Mouse (Mus musculus): ENCODE results near the gene 0610040J01Rik. TPM values are rescaled to one million over a fixed set of nuclear protein-coding genes. Genes with fewer than 3 reads are reported as not detected.

0610040J01Rik gene
- polyA plus RNA-seq, 1 experiment from 2014 or later, result 11.8 TPM

DNA sequence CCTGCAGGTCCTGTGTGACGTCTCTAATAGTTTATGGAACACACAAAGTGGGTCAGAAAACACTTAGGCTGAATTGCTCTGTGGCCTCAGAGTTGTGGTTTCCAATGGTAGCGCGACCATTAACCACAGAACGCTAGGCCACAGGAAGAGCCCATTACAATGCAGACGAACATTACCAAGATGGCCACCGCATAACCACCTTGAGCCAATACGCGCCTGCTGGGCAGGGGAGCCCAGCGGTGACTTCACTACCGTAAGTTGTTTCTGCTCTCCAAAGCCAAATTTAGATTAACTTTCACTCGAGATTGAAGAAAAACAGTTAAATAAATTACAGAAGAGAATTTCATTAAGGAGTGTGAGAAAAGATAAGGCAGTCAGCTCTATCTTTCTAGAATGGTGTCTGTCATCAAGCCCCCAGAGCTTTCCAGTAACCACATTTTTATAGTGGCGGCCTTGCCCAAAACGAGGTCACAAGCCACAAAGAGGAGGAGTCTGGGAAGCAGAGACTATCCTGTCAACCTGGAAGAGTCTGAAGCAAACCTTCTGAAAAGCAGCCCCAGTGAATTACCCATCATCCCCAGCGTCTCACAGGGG, 113.0 kb downstream of the 0610040J01Rik start:
- Histone ChIP-seq H3K4me2 (no peak overlapping the region), H3K36me3 (ENCODE audit: control insufficient read depth, insufficient read depth, low read length) (peaks cover 3% of the 10 kb centered on the region; the same call in 1 of the 2 replicates), H3K9ac (ENCODE audit: low read depth, low read length) (no peak overlapping the region), H3K4me3 (ENCODE audit: low read depth, low read length) (no peak overlapping the region), H3K27me3 (replicated peaks; ENCODE audit: control insufficient read depth, insufficient read depth, low read length) (no peaks in the 10 kb centered on the region), H3K9me3 (ENCODE audit: control insufficient read depth, low read length) (no peaks in the 10 kb centered on the region), H3K4me1 (replicated peaks; ENCODE audit: control insufficient read depth, insufficient read depth, low read length) (peaks cover 2% of the 10 kb centered on the region; the same call in 1 of the 2 replicates), H3K27ac (ENCODE audit: low read depth, low read length) (no peak overlapping the region)
- ATAC-seq (replicated peaks; ENCODE audit: low FRiP score), result no peak
- DNase-seq (ENCODE audit: low spot score), result no peak
- 65% methylated on average over 14 of the region's 14 CpGs for WGBS

DNA sequence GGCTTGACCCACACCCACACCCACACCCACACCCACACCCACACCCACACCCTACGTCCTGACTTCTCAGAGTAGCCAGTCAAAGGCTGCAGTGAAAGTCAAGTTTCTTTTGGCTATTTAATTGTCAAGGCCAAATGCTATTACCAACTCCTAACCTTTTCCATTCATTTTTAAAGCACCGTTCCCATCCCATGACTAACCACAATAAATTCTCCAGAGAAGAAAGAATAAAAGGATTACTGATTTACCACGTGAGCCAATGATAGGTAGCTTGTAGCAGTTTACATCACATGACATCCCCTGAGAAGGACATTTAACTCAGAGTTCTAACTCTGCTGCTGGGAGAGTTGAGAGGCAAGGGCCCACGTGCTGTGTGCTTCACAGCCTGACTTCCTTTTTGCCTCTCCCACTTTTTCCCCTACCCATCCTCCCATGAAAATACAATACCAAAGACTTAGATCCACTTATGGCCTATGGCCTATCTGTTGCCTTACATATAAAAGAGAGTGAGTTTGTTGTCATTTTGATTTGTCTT, 118.7 kb downstream of the 0610040J01Rik start:
- H3K9ac ChIP-seq (ENCODE audit: low read depth, low read length), result no peak overlapping the region
- no peaks in the 10 kb centered on the region for H3K27me3 ChIP-seq (replicated peaks; ENCODE audit: control insufficient read depth, insufficient read depth, low read length)
- WGBS, result 69% methylated on average over 4 of the region's 4 CpGs
- no peak overlapping the region for H3K27ac ChIP-seq (ENCODE audit: low read depth, low read length)
- peaks cover 3% of the 10 kb centered on the region; the same call in 1 of the 2 replicates for H3K36me3 ChIP-seq (ENCODE audit: control insufficient read depth, insufficient read depth, low read length)
- no peak for DNase-seq (ENCODE audit: low spot score)
- peaks cover 3% of the 10 kb centered on the region; the same call in 1 of the 2 replicates for H3K4me1 ChIP-seq (replicated peaks; ENCODE audit: control insufficient read depth, insufficient read depth, low read length)
- no peak overlapping the region for H3K4me3 ChIP-seq (ENCODE audit: low read depth, low read length)
- no peaks in the 10 kb centered on the region for H3K9me3 ChIP-seq (ENCODE audit: control insufficient read depth, low read length)
- no peak overlapping the region for H3K4me2 ChIP-seq
- no peak for ATAC-seq (replicated peaks; ENCODE audit: low FRiP score)

DNA sequence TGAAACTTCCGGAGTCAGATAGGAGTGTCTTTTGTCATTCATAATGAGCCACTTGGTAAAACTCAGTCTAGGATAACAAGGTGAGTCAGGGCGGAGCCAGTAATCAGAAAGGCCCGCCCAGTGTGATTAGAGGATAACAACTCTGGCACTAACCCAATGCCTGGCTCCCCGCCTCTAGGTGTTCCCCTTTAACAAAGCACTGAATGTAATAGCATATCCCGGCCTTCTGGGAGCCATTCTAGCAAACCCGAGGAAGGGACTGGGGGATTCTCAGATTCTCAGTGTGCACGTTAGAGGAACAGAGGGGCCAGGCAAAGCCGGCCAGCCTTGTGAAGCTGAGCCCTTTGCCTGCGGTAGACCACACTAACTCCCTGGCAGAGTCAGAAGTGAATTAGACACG, 120.7 kb downstream of the 0610040J01Rik start:
- peaks cover 3% of the 10 kb centered on the region; the same call in 1 of the 2 replicates for H3K4me1 ChIP-seq (replicated peaks; ENCODE audit: control insufficient read depth, insufficient read depth, low read length)
- H3K36me3 ChIP-seq (ENCODE audit: control insufficient read depth, insufficient read depth, low read length), result no peaks in the 10 kb centered on the region
- no peak overlapping the region for H3K4me3 ChIP-seq (ENCODE audit: low read depth, low read length)
- H3K27me3 ChIP-seq (replicated peaks; ENCODE audit: control insufficient read depth, insufficient read depth, low read length), result no peaks in the 10 kb centered on the region
- H3K9me3 ChIP-seq (ENCODE audit: control insufficient read depth, low read length), result no peaks in the 10 kb centered on the region
- H3K27ac ChIP-seq (ENCODE audit: low read depth, low read length), result no peak overlapping the region
- DNase-seq (ENCODE audit: low spot score), result no peak
- no peak overlapping the region for H3K4me2 ChIP-seq
- WGBS, result 59% methylated on average over 10 of the region's 10 CpGs
- no peak overlapping the region for H3K9ac ChIP-seq (ENCODE audit: low read depth, low read length)
- ATAC-seq (replicated peaks; ENCODE audit: low FRiP score), result no peak

DNA sequence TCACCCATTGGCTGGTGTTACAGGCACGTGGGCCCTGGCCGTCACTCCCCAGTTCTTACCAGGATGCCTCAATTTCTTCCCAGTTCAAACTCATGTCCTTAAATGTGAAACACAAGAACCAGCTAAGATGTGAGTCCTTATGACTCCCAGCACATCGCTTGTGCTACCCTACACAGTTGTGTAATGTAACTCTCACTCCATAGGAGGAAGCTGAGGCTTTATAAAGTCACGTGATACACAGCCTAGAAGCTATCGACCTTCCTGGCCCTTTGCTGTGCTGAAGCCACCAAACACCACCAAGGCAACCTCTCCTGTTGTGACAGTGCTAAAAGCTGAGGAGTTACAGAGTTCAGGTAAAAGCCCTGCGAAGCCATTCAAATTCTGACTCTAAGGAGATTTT, 123.4 kb downstream of the 0610040J01Rik start:
- no peak overlapping the region for H3K9ac ChIP-seq (ENCODE audit: low read depth, low read length)
- H3K9me3 ChIP-seq (ENCODE audit: control insufficient read depth, low read length), result no peaks in the 10 kb centered on the region
- H3K27me3 ChIP-seq (replicated peaks; ENCODE audit: control insufficient read depth, insufficient read depth, low read length), result no peaks in the 10 kb centered on the region
- DNase-seq (ENCODE audit: low spot score) (no peak), ATAC-seq (replicated peaks; ENCODE audit: low FRiP score) (no peak)
- peaks cover 3% of the 10 kb centered on the region for H3K4me1 ChIP-seq (replicated peaks; ENCODE audit: control insufficient read depth, insufficient read depth, low read length)
- no peak overlapping the region for H3K27ac ChIP-seq (ENCODE audit: low read depth, low read length)
- no peaks in the 10 kb centered on the region for H3K36me3 ChIP-seq (ENCODE audit: control insufficient read depth, insufficient read depth, low read length)
- H3K4me3 ChIP-seq (ENCODE audit: low read depth, low read length), result no peak overlapping the region
- H3K4me2 ChIP-seq, result no peak overlapping the region
- WGBS, result 74% methylated on average over 6 of the region's 6 CpGs

DNA sequence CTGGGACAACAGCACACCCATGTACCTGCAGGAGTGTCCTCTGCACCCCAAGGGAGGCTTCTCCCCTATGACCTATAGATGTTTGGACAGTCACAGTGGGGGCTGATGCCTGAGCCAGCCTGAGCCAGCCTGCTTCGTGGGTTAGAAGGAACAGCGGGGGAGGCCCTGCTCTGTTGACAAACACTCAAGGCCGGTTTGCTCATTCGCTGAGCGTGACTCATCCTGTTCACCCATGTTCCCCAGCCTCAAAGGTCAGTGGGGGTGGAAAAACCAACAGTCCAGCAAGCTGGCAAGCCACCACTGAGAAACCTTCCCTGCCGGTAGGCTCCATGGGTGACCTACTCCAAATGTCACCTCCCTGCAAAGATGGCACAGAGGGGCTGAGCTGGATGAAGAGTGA, 124.6 kb downstream of the 0610040J01Rik start:
- no peak overlapping the region for H3K4me3 ChIP-seq (ENCODE audit: low read depth, low read length)
- ATAC-seq (replicated peaks; ENCODE audit: low FRiP score) (peak; percentile 77), DNase-seq (ENCODE audit: low spot score) (no peak)
- no peak overlapping the region for H3K9ac ChIP-seq (ENCODE audit: low read depth, low read length)
- no peak overlapping the region; the same call in 1 of the 2 replicates for H3K27ac ChIP-seq (ENCODE audit: low read depth, low read length)
- H3K36me3 ChIP-seq (ENCODE audit: control insufficient read depth, insufficient read depth, low read length), result no peaks in the 10 kb centered on the region
- H3K9me3 ChIP-seq (ENCODE audit: control insufficient read depth, low read length), result no peaks in the 10 kb centered on the region
- H3K4me2 ChIP-seq, result no peak overlapping the region
- H3K27me3 ChIP-seq (replicated peaks; ENCODE audit: control insufficient read depth, insufficient read depth, low read length), result no peaks in the 10 kb centered on the region
- WGBS, result 56% methylated on average over 6 of the region's 6 CpGs
- peaks cover 3% of the 10 kb centered on the region for H3K4me1 ChIP-seq (replicated peaks; ENCODE audit: control insufficient read depth, insufficient read depth, low read length)

DNA sequence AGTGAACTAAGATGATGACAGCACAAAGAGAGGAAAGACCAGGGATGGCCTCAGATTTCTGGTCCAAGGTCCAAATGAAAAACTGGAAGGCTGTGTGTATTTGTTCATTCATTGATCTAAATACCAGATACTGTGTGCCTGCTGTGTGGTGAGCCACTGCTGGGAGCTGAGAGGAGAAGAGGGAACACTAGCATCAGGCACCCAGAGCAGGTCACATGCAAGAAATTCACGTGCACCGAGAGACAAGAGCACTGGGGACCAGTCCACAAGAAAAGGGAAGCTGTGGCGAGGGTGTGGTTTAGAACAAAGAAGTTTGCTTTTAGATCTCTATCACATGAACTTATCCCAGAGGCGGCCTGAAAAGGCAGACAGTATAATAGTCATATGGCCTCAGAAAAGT, 126.4 kb downstream of the 0610040J01Rik start:
- H3K9me3 ChIP-seq (ENCODE audit: control insufficient read depth, low read length), result no peaks in the 10 kb centered on the region
- no peaks in the 10 kb centered on the region for H3K27me3 ChIP-seq (replicated peaks; ENCODE audit: control insufficient read depth, insufficient read depth, low read length)
- no peak overlapping the region for H3K4me3 ChIP-seq (ENCODE audit: low read depth, low read length)
- no peak for DNase-seq (ENCODE audit: low spot score)
- no peaks in the 10 kb centered on the region; the same call in none of the 2 replicates for H3K4me1 ChIP-seq (replicated peaks; ENCODE audit: control insufficient read depth, insufficient read depth, low read length)
- H3K4me2 ChIP-seq, result no peak overlapping the region
- 20% methylated on average over 4 of the region's 4 CpGs for WGBS
- ATAC-seq (replicated peaks; ENCODE audit: low FRiP score), result no peak
- no peaks in the 10 kb centered on the region for H3K36me3 ChIP-seq (ENCODE audit: control insufficient read depth, insufficient read depth, low read length)
- no peak overlapping the region for H3K9ac ChIP-seq (ENCODE audit: low read depth, low read length)
- H3K27ac ChIP-seq (ENCODE audit: low read depth, low read length), result no peak overlapping the region

DNA sequence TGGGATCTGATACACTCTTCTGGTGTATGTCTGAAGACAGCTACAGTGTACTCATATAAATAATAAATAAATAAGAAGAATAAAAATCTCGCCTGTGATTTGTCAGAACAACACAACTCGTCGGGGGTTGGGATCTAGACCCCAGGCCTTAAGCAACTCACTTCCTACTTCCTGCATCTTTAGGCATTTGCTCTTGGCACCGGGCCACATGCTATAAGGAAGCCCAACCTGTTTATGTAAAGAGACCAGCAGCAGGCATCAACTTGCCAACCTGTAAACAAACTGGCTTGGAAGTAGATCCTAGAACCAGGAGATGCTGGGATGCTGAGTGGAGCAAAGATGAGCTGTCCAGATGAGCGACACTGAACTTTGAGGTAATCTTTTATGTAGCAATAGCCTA, 129.7 kb downstream of the 0610040J01Rik start:
- no peak for ATAC-seq (replicated peaks; ENCODE audit: low FRiP score)

DNA sequence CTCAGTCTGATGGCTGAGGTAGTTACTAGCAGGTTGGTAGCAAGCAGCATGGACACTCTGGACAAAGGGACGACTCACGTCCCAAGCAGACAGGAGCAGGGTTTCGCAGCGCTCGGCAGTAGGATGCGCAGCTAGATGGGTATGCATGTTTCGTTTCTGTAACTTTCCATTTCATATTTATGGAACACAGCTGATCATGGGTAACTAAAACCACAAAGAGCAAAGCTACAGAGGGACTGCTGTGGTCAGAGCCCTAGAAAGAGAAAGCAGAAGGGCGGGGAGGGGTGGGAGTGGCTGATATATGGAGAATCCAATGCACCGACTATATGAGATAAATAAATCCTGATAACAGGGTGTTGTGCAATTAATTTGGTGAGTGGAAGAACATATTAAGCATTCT, 131.1 kb downstream of the 0610040J01Rik start:
- H3K4me2 ChIP-seq, result no peak overlapping the region
- H3K9ac ChIP-seq (ENCODE audit: low read depth, low read length), result no peak overlapping the region
- ATAC-seq (replicated peaks; ENCODE audit: low FRiP score) (no peak), DNase-seq (ENCODE audit: low spot score) (no peak)
- H3K4me3 ChIP-seq (ENCODE audit: low read depth, low read length), result no peak overlapping the region
- WGBS, result 74% methylated on average over 9 of the region's 9 CpGs
- H3K27ac ChIP-seq (ENCODE audit: low read depth, low read length), result no peak overlapping the region
- no peaks in the 10 kb centered on the region for H3K27me3 ChIP-seq (replicated peaks; ENCODE audit: control insufficient read depth, insufficient read depth, low read length)
- H3K9me3 ChIP-seq (ENCODE audit: control insufficient read depth, low read length), result no peaks in the 10 kb centered on the region
- no peaks in the 10 kb centered on the region; the same call in 1 of the 2 replicates for H3K4me1 ChIP-seq (replicated peaks; ENCODE audit: control insufficient read depth, insufficient read depth, low read length)
- no peaks in the 10 kb centered on the region for H3K36me3 ChIP-seq (ENCODE audit: control insufficient read depth, insufficient read depth, low read length)

More for the DNA sequence above, 129.7 kb downstream of the 0610040J01Rik start:
- H3K4me3 ChIP-seq (ENCODE audit: low read depth, low read length), result no peak overlapping the region
- no peaks in the 10 kb centered on the region for H3K27me3 ChIP-seq (replicated peaks; ENCODE audit: control insufficient read depth, insufficient read depth, low read length)
- no peaks in the 10 kb centered on the region for H3K9me3 ChIP-seq (ENCODE audit: control insufficient read depth, low read length)
- no peak for DNase-seq (ENCODE audit: low spot score)
- WGBS, result 59% methylated on average over 5 of the region's 5 CpGs
- no peak overlapping the region for H3K4me2 ChIP-seq
- no peaks in the 10 kb centered on the region; the same call in none of the 2 replicates for H3K4me1 ChIP-seq (replicated peaks; ENCODE audit: control insufficient read depth, insufficient read depth, low read length)
- H3K36me3 ChIP-seq (ENCODE audit: control insufficient read depth, insufficient read depth, low read length), result no peaks in the 10 kb centered on the region
- no peak overlapping the region for H3K9ac ChIP-seq (ENCODE audit: low read depth, low read length)
- H3K27ac ChIP-seq (ENCODE audit: low read depth, low read length), result no peak overlapping the region

DNA sequence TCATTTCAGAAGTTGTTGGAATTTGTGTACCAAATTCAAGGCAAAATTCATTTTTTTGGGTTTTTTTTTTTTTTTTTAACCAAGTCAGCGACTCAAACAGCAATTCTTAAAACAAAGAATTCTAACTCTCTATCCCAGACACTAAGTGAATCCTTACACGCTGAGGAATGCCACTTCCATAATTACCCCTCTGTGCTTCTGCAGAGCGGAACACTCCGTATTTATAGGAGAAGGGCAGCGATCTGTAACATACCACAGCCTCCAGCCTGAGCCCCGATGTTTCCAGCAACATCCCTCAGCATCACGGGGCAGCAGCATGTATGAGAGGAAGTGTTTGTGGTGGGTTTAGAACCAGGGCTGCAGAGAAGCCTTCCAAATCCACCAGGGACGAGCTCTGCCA, 135.4 kb downstream of the 0610040J01Rik start:
- Histone ChIP-seq H3K27ac (ENCODE audit: low read depth, low read length) (no peak overlapping the region), H3K4me3 (ENCODE audit: low read depth, low read length) (no peak overlapping the region), H3K9ac (ENCODE audit: low read depth, low read length) (no peak overlapping the region), H3K27me3 (replicated peaks; ENCODE audit: control insufficient read depth, insufficient read depth, low read length) (no peaks in the 10 kb centered on the region), H3K4me1 (replicated peaks; ENCODE audit: control insufficient read depth, insufficient read depth, low read length) (peaks cover 4% of the 10 kb centered on the region; the same call in 1 of the 2 replicates), H3K9me3 (ENCODE audit: control insufficient read depth, low read length) (no peaks in the 10 kb centered on the region), H3K36me3 (ENCODE audit: control insufficient read depth, insufficient read depth, low read length) (no peaks in the 10 kb centered on the region), H3K4me2 (no peak overlapping the region)
- ATAC-seq (replicated peaks; ENCODE audit: low FRiP score) (no peak), DNase-seq (ENCODE audit: low spot score) (no peak)
- WGBS, result 84% methylated on average over 8 of the region's 8 CpGs

Data from liver, embryonic 11.5 days (tissue).